Mouse (Mus musculus) lung, postnatal 0 days (tissue): Measurements from ENCODE around the gene Gga1. TPM values are rescaled to one million over a fixed set of nuclear protein-coding genes. Genes with fewer than 3 reads are reported as not detected.

ENCODE experiments used
- ATAC-seq: fragments of 200-750 bp; cut with Nextera tagmentation; 2 replicates; pipeline ENCODE4 v1.8.0; 2017; ENCODE audit warnings: moderate library complexity
- DNase-seq: peaks from one replicate; pipeline ENCODE4 v3.0.0-alpha.2; 2016; ENCODE audit warnings: low spot score
- H3K27ac ChIP-seq: fragments of 300-500 bp; sonication (generic); 2 replicates; pipeline ENCODE4 v1.5.1; 2014; ENCODE audit warnings: antibody characterized with exemption, mild to moderate bottlenecking, low read length, mixed read lengths
- H3K27me3 ChIP-seq: fragments of 300-500 bp; sonication (generic); replicated peaks from 2 replicates; pipeline ENCODE4 v1.6.1; 2014; ENCODE audit warnings: low read length, mixed read lengths; ENCODE audit not compliant: insufficient read depth
- H3K36me3 ChIP-seq: fragments of 300-500 bp; sonication (generic); 2 replicates; pipeline ENCODE4 v1.6.1; 2014; ENCODE audit warnings: low read length, mixed read lengths; ENCODE audit not compliant: insufficient read depth
- H3K4me1 ChIP-seq: fragments of 300-500 bp; sonication (generic); 2 replicates; pipeline ENCODE4 v1.6.1; 2014; ENCODE audit warnings: antibody characterized with exemption, low read depth, low read length, mixed read lengths; ENCODE audit not compliant: insufficient read depth
- H3K4me2 ChIP-seq: fragments of 300-500 bp; sonication (generic); replicated peaks from 2 replicates; pipeline ENCODE4 v1.6.1; 2014; ENCODE audit warnings: low read depth, mild to moderate bottlenecking, low read length, moderate library complexity, mixed read lengths
- H3K4me3 ChIP-seq: fragments of 300-500 bp; sonication (generic); 2 replicates; pipeline ENCODE4 v1.5.1; 2014; ENCODE audit warnings: low read depth, low read length
- H3K9ac ChIP-seq: fragments of 300-500 bp; sonication (generic); replicated peaks from 2 replicates; pipeline ENCODE4 v1.6.1; 2014; ENCODE audit warnings: low read depth, mild to moderate bottlenecking
- H3K9me3 ChIP-seq: fragments of 300-500 bp; sonication (generic); 2 replicates; pipeline ENCODE4 v1.6.1; 2016; ENCODE audit warnings: low read length, mixed read lengths
- CTCF ChIP-seq: IDR thresholded peaks from 2 replicates; pipeline ENCODE4 v1.5.1; 2016; ENCODE audit warnings: antibody characterized with exemption, mild to moderate bottlenecking
- EP300 ChIP-seq: IDR thresholded peaks from 2 replicates; pipeline ENCODE4 v1.6.1; 2016; ENCODE audit warnings: antibody characterized with exemption, mild to moderate bottlenecking, control low read depth
- WGBS: fragments of 180-500 bp; shearing (Covaris S2); extraction: QIAGEN DNeasy Blood & Tissue Kit; methylation state at CpG from one replicate; pipeline ENCODE4 v1.1.7; 2014; 5-methylcytosine and 5-hydroxymethylcytosine counted together
- microRNA-seq: library from miRNA; unstranded; fragments of <30 nt; microRNA quantifications from one replicate; pipeline ENCODE4, GENCODE M21; 2016
- polyA plus RNA-seq: library from polyadenylated mRNA; unstranded; fragments of >200 nt; fragmentation: Nextera tagmentation; extraction: Ambion mirVana; gene quantifications from 2 replicates; pipeline ENCODE4 v1.2.1, GENCODE M21; 2015

The Gga1 gene
- polyA plus RNA-seq, 1 experiment from 2014 or later: 51.5 TPM

DNA sequence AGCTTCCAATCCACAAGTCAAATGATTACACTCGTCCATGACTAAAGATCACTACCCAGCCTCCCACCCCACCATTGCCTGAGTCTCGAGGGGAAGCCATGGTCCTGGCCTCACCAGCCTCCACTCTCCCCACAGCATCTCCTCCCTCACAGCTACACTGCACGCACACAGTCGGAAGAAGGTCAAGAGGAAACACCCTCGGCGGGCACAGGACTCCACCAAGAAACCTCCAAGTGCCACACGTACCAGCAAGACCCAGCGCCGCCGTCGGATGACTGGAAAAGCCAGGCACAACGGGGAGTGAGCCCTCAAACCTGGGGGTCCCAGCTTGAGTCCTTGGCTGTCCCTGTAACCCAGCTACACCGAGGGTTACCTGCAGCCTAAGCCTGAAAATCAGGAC lies 63.3 kb downstream of the Gga1 start:
- WGBS: 90% methylated on average over 13 of the region's 13 CpGs
- TF ChIP-seq EP300 (no peak), CTCF (no peak)
- 0 out of 2 replicates have a peak, but pooled peaks cover 15% of the 10 kb centered on the region for H3K36me3 ChIP-seq
- ATAC-seq (no peak), DNase-seq (no peak)
- no peak overlapping the region for H3K9ac ChIP-seq
- no peaks in the 10 kb centered on the region for H3K4me1 ChIP-seq
- no peak overlapping the region for H3K27ac ChIP-seq
- H3K9me3 ChIP-seq: no peaks in the 10 kb centered on the region
- no peaks in the 10 kb centered on the region for H3K27me3 ChIP-seq
- H3K4me2 ChIP-seq: no peak overlapping the region
- no peak overlapping the region for H3K4me3 ChIP-seq

DNA sequence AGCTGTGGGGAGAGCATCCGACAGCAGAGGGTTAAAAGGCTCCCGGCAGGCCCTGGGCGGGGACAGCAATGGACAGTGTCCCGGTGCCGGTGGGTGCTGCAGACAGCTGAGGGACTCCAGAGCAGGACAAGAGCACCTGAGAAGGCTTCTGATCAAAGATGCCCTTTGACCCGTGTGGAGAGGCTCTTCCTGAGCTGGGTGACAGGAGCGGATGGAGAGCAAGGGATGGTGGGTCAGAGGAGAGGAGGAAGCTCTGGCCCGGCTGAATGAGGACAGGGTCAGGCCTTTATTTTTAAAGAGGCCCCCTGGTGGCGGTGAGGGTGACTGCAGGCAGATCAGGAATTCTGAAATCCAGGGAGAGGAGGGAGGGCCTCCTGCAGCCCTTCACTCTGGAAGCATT lies 65.7 kb downstream of the Gga1 start:
- 3% methylated on average over 9 of the region's 9 CpGs for WGBS
- DNase-seq (peak; percentile 88), ATAC-seq (peak; percentile 68)
- Histone ChIP-seq H3K9ac (no peak overlapping the region; the same call in 1 of the 2 replicates), H3K27me3 (no peaks in the 10 kb centered on the region), H3K4me1 (no peaks in the 10 kb centered on the region), H3K9me3 (no peaks in the 10 kb centered on the region), H3K27ac (no peak overlapping the region), H3K36me3 (0 out of 2 replicates have a peak, but pooled peaks cover 15% of the 10 kb centered on the region), H3K4me2 (peak overlapping the region; percentile 57), H3K4me3 (peak overlapping the region; percentile 14; the same call in 1 of the 2 replicates)
- peak; percentile 86 for TF ChIP-seq CTCF
- no peak for TF ChIP-seq EP300

Small RNA genes within 50 kb of the gene (microRNA-seq; reads per million reads assigned to microRNA genes)
- not detected for gene Mir6955

Other genes with a start within 250 kb of the Gga1 start
- 0.02 and 0.05 TPM in 2 replicates for gene Elfn2, start 158.4 kb upstream of the Gga1 start, polyA plus RNA-seq
- 47.8 and 52.9 TPM in 2 replicates for gene Mfng, start 103.7 kb upstream of the Gga1 start, polyA plus RNA-seq
- 7.5 and 8.3 TPM in 2 replicates for gene Card10, start 74.1 kb upstream of the Gga1 start, polyA plus RNA-seq
- 107 and 109 TPM in 2 replicates for gene Cdc42ep1, start 34.6 kb upstream of the Gga1 start, polyA plus RNA-seq
- 1.6 and 2.4 TPM in 2 replicates for gene Lgals2, start 21.7 kb upstream of the Gga1 start, polyA plus RNA-seq
- 0.10 and 0.42 TPM in 2 replicates for gene Gm49510, start 22.5 kb downstream of the Gga1 start, polyA plus RNA-seq
- 12.7 and 12.8 TPM in 2 replicates for gene Sh3bp1, start 22.6 kb downstream of the Gga1 start, polyA plus RNA-seq
- gene Pdxp, start 36.7 kb downstream of the Gga1 start, polyA plus RNA-seq: 1.8 and 1.9 TPM in 2 replicates
- gene Lgals1, start 49.5 kb downstream of the Gga1 start, polyA plus RNA-seq: 655 and 726 TPM in 2 replicates
- gene Nol12, start 57.7 kb downstream of the Gga1 start, polyA plus RNA-seq: 26.8 and 28.9 TPM in 2 replicates
- 22.5 and 23.9 TPM in 2 replicates for gene Triobp, start 70.5 kb downstream of the Gga1 start, polyA plus RNA-seq
- 263 and 311 TPM in 2 replicates for gene H1f0, start 151.3 kb downstream of the Gga1 start, polyA plus RNA-seq
- gene Galr3, start 164.7 kb downstream of the Gga1 start, polyA plus RNA-seq: 0.12 and 0.14 TPM in 2 replicates
- gene Ankrd54, start 185.7 kb downstream of the Gga1 start, polyA plus RNA-seq: 45.4 and 48.4 TPM in 2 replicates
- 99.3 and 101 TPM in 2 replicates for gene Eif3l, start 198.0 kb downstream of the Gga1 start, polyA plus RNA-seq
- 8.4 and 9.1 TPM in 2 replicates for gene Micall1, start 231.7 kb downstream of the Gga1 start, polyA plus RNA-seq